Mouse (Mus musculus) urinary bladder, adult 18-20 months (tissue): ENCODE data around the gene Sepsecs.

ENCODE experiments used
- DNase-seq, 2 experiments: peaks; one replicate each; pipeline ENCODE4 v3.0.0; 2022; ENCODE audit warnings: low spot score in 2 of 2, mixed read lengths in 2 of 2

Sepsecs gene

GRCm38 (mm10) chr5:52610306-52610705 lies 59.2 kb downstream of the Sepsecs start:
- DNase-seq: peak in 1 of 2 experiments; percentile 8

GRCm38 (mm10) chr5:52609672-52610071 lies 59.8 kb downstream of the Sepsecs start:
- DNase-seq: peak in 1 of 2 experiments; percentile 19

- DNase-seq: peak; percentile 40 to 54
Observed at GRCm38 (mm10) chr5:52604582-52605041, 64.9 kb downstream of the Sepsecs start.

DNA sequence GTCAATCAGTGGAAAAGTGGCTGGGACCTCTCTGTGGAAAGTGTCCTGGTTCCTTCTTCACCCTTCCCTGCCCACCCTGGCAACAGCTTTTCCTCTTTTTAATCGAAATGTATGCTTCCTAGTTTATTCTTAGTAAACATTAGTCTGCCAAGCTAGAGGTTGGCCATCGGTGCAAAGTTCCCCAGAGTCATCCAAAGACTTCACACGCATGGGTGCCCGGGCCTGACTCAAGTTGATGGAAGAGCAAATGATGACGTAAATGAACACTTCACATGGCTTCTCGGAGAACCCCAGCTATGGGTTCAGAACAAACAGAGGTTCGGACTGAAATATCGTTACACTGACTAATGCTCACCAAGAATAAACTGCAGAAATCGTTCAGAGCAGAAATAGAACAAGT lies 78.9 kb downstream of the Sepsecs start:
- DNase-seq: no peak
